8 mouse cellular contexts compared by ENCODE assay signal in the genomic region with DNA sequence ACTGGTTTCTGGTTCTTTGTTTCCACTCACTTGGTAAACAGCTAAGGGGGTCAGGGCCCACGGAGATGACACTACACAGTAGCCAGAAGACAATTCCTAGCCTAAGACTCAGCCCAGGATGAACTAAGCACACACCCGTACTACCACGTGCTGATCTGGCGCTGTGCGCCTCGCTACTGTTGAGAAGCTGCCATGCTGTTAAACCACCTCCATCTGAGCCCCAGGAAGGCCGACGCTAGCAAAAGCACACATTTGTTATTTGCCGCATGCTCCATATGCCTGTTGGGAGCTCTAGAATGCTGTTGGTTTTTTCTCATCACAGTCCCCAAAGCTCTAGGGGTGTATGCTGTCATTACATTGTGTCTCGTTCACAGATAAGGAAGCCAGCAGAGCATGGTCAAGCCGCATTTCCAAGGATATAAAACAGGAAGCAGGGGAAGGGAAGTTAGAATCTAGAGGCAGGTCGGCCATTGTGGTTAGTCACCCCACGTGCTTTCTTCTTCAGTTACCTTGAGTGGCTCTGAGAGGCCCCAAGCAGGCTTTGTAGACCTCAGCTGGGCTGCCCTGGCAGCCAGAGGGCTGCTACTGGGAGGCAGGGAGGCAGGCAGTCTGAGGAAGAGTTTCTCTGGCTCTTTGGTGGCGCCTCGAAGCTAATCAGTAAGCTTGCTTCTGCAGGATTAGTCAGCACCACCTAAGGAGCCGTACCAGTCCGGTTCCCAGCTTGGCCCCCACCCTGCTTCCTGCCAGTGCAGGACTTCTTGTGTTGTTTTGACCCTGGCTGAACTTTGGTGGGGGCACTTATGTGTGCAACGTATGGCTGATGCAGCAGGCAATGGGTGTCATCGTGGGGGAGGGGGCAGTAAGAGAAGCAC. TPM values are rescaled to one million over a fixed set of nuclear protein-coding genes. Genes with fewer than 3 reads are reported as not detected.
DNase-seq lines count a peak whose midpoint lies in the region; ATAC-seq lines count a peak whose summit lies in the region.

No protein-coding gene starts in this region.

- no peak overlapping the region for H3K9ac ChIP-seq in forebrain, embryonic 12.5 days
- H3K9ac ChIP-seq in lung, embryonic 16.5 days (ENCODE audit: low read length) = no peak overlapping the region; the same call in 1 of the 2 replicates
- no peak overlapping the region for H3K9ac ChIP-seq in intestine, embryonic 16.5 days (ENCODE audit: low read depth, low read length)
- H3K9ac ChIP-seq in neural tube, embryonic 14.5 days (replicated peaks; ENCODE audit: low read depth, low read length) = no peak overlapping the region

- H3K4me3 ChIP-seq in forebrain, embryonic 10.5 days = no peak overlapping the region
- no peak overlapping the region for H3K4me3 ChIP-seq in forebrain, embryonic 12.5 days (replicated peaks)
- no peak overlapping the region for H3K4me3 ChIP-seq in lung, embryonic 16.5 days (ENCODE audit: low read length)
- no peak overlapping the region for H3K4me3 ChIP-seq in intestine, embryonic 16.5 days (ENCODE audit: low read length)
- no peak overlapping the region for H3K4me3 ChIP-seq in neural tube, embryonic 14.5 days (ENCODE audit: low read depth, low read length)

- 80% methylated on average over 19 of the region's 19 CpGs for WGBS in forebrain, embryonic 10.5 days
- WGBS in forebrain, embryonic 12.5 days = 72% methylated on average over 19 of the region's 19 CpGs
- WGBS in lung, embryonic 16.5 days = 61% methylated on average over 19 of the region's 19 CpGs
- 66% methylated on average over 19 of the region's 19 CpGs for WGBS in intestine, embryonic 16.5 days
- WGBS in neural tube, embryonic 14.5 days = 69% methylated on average over 19 of the region's 19 CpGs

- DNase-seq in forebrain, embryonic 10.5 days (ENCODE audit: extremely low spot score, low spot score) = no peak
- DNase-seq in lung, postnatal 14 days = no peak
- DNase-seq in urinary bladder, postnatal 25 days (ENCODE audit: low spot score) = no peak
- no peak for DNase-seq in gastrocnemius, postnatal 10 days

- no peaks in the 10 kb centered on the region for H3K27me3 ChIP-seq in forebrain, embryonic 10.5 days (ENCODE audit: poor library complexity, severe bottlenecking)
- H3K27me3 ChIP-seq in forebrain, embryonic 12.5 days = no peaks in the 10 kb centered on the region
- no peaks in the 10 kb centered on the region for H3K27me3 ChIP-seq in lung, embryonic 16.5 days (ENCODE audit: control insufficient read depth, insufficient read depth, low read depth, low read length)
- no peaks in the 10 kb centered on the region for H3K27me3 ChIP-seq in intestine, embryonic 16.5 days (replicated peaks; ENCODE audit: control insufficient read depth, insufficient read depth, low read length)
- H3K27me3 ChIP-seq in neural tube, embryonic 14.5 days (ENCODE audit: control insufficient read depth, insufficient read depth, low read length) = no peaks in the 10 kb centered on the region

- H3K27ac ChIP-seq in forebrain, embryonic 10.5 days = peak overlapping the region; percentile 59
- H3K27ac ChIP-seq in forebrain, embryonic 12.5 days = no peak overlapping the region
- H3K27ac ChIP-seq in lung, embryonic 16.5 days (ENCODE audit: low read length) = peak overlapping the region; percentile 38; the same call in 1 of the 2 replicates
- H3K27ac ChIP-seq in intestine, embryonic 16.5 days (ENCODE audit: low read length) = no peak overlapping the region
- peak overlapping the region; percentile 7; the same call in 1 of the 2 replicates for H3K27ac ChIP-seq in neural tube, embryonic 14.5 days (ENCODE audit: low read depth, low read length)

- H3K4me2 ChIP-seq in forebrain, embryonic 12.5 days = no peak overlapping the region
- no peak overlapping the region for H3K4me2 ChIP-seq in lung, embryonic 16.5 days (ENCODE audit: low read depth, low read length)
- H3K4me2 ChIP-seq in intestine, embryonic 16.5 days (ENCODE audit: low read depth, low read length) = no peak overlapping the region
- no peak overlapping the region for H3K4me2 ChIP-seq in neural tube, embryonic 14.5 days (ENCODE audit: low read depth, low read length)

- H3K4me1 ChIP-seq in forebrain, embryonic 10.5 days = peaks cover 43% of the 10 kb centered on the region
- peaks cover 19% of the 10 kb centered on the region; the same call in 1 of the 2 replicates for H3K4me1 ChIP-seq in forebrain, embryonic 12.5 days
- peaks cover 22% of the 10 kb centered on the region for H3K4me1 ChIP-seq in lung, embryonic 16.5 days (replicated peaks; ENCODE audit: control insufficient read depth, insufficient read depth, low read length)
- H3K4me1 ChIP-seq in intestine, embryonic 16.5 days (ENCODE audit: control insufficient read depth, insufficient read depth, low read length) = peaks cover 13% of the 10 kb centered on the region
- H3K4me1 ChIP-seq in neural tube, embryonic 14.5 days (ENCODE audit: control insufficient read depth, insufficient read depth, low read length) = peaks cover 15% of the 10 kb centered on the region; the same call in 1 of the 2 replicates

- no peaks in the 10 kb centered on the region for H3K9me3 ChIP-seq in forebrain, embryonic 10.5 days
- no peaks in the 10 kb centered on the region for H3K9me3 ChIP-seq in forebrain, embryonic 12.5 days
- no peaks in the 10 kb centered on the region for H3K9me3 ChIP-seq in lung, embryonic 16.5 days (ENCODE audit: control insufficient read depth, low read length)
- no peaks in the 10 kb centered on the region for H3K9me3 ChIP-seq in intestine, embryonic 16.5 days (ENCODE audit: control insufficient read depth, low read length)
- no peaks in the 10 kb centered on the region for H3K9me3 ChIP-seq in neural tube, embryonic 14.5 days (ENCODE audit: control insufficient read depth, low read length)

- ATAC-seq in forebrain, embryonic 12.5 days (ENCODE audit: low FRiP score) = no peak
- peak; percentile 27 for ATAC-seq in lung, embryonic 16.5 days (ENCODE audit: low read depth)
- peak; percentile 37 for ATAC-seq in intestine, embryonic 16.5 days
- no peak for ATAC-seq in neural tube, embryonic 14.5 days (ENCODE audit: low read depth)

- H3K36me3 ChIP-seq in forebrain, embryonic 10.5 days (replicated peaks) = 0 out of 2 replicates have a peak, but pooled peaks cover 3% of the 10 kb centered on the region
- H3K36me3 ChIP-seq in forebrain, embryonic 12.5 days (replicated peaks) = no peaks in the 10 kb centered on the region; the same call in 1 of the 2 replicates
- no peaks in the 10 kb centered on the region for H3K36me3 ChIP-seq in lung, embryonic 16.5 days (ENCODE audit: control insufficient read depth, insufficient read depth, low read length)
- H3K36me3 ChIP-seq in intestine, embryonic 16.5 days (ENCODE audit: control insufficient read depth, insufficient read depth, low read length) = no peaks in the 10 kb centered on the region
- H3K36me3 ChIP-seq in neural tube, embryonic 14.5 days (ENCODE audit: control insufficient read depth, insufficient read depth, low read length) = peaks cover 9% of the 10 kb centered on the region

RNA-seq across cellular contexts. Expression of a gene that starts 9.5 kb away (rescaled TPM):
- 5.5 and 6.1 TPM in 2 replicates for polyA plus RNA-seq in forebrain, embryonic 10.5 days (2016; fragmentation: Nextera tagmentation; extraction: Ambion mirVana)
- polyA plus RNA-seq in forebrain, embryonic 12.5 days (2016; fragmentation: Nextera tagmentation; extraction: Ambion mirVana) = 11.4 TPM in 2 replicates
- 7.2 and 7.4 TPM in 2 replicates for polyA plus RNA-seq in lung, embryonic 16.5 days (2015; fragmentation: Nextera tagmentation; extraction: Ambion mirVana)
- polyA plus RNA-seq in intestine, embryonic 16.5 days (2015; fragmentation: Nextera tagmentation; extraction: Ambion mirVana) = 22.0 and 27.7 TPM in 2 replicates
- 15.5 and 17.0 TPM in 2 replicates for polyA plus RNA-seq in neural tube, embryonic 14.5 days (2014; fragmentation: Nextera tagmentation; extraction: Ambion mirVana)
- 10 to 100 TPM; 24.2 to 27.3 TPM for total RNA-seq in gastrocnemius, postnatal 10 days (2021)

RNA-seq across cellular contexts. Expression of a gene that starts 27.6 kb away (rescaled TPM):
- polyA plus RNA-seq in forebrain, embryonic 10.5 days (2016; fragmentation: Nextera tagmentation; extraction: Ambion mirVana) = 5.1 and 5.4 TPM in 2 replicates
- 3.0 and 3.9 TPM in 2 replicates for polyA plus RNA-seq in forebrain, embryonic 12.5 days (2016; fragmentation: Nextera tagmentation; extraction: Ambion mirVana)
- 16.4 and 17.7 TPM in 2 replicates for polyA plus RNA-seq in lung, embryonic 16.5 days (2015; fragmentation: Nextera tagmentation; extraction: Ambion mirVana)
- 5.6 and 6.0 TPM in 2 replicates for polyA plus RNA-seq in intestine, embryonic 16.5 days (2015; fragmentation: Nextera tagmentation; extraction: Ambion mirVana)
- polyA plus RNA-seq in neural tube, embryonic 14.5 days (2014; fragmentation: Nextera tagmentation; extraction: Ambion mirVana) = 1.8 and 3.8 TPM in 2 replicates
- 10 to 100 TPM in 1 of 2 experiments, 1 to 10 TPM in 1; 7.9 to 10.0 TPM for total RNA-seq in gastrocnemius, postnatal 10 days (2021)

RNA-seq across cellular contexts. Expression of a gene that starts 31.1 kb away (rescaled TPM):
- 0.15 and 0.26 TPM in 2 replicates for polyA plus RNA-seq in forebrain, embryonic 10.5 days (2016; fragmentation: Nextera tagmentation; extraction: Ambion mirVana)
- 0.22 and 0.34 TPM in 2 replicates for polyA plus RNA-seq in forebrain, embryonic 12.5 days (2016; fragmentation: Nextera tagmentation; extraction: Ambion mirVana)
- 0.83 and 0.89 TPM in 2 replicates for polyA plus RNA-seq in lung, embryonic 16.5 days (2015; fragmentation: Nextera tagmentation; extraction: Ambion mirVana)
- 2.4 and 2.7 TPM in 2 replicates for polyA plus RNA-seq in intestine, embryonic 16.5 days (2015; fragmentation: Nextera tagmentation; extraction: Ambion mirVana)
- polyA plus RNA-seq in neural tube, embryonic 14.5 days (2014; fragmentation: Nextera tagmentation; extraction: Ambion mirVana) = 2.8 and 3.5 TPM in 2 replicates
- 10 to 100 TPM; 25.5 to 32.6 TPM for total RNA-seq in gastrocnemius, postnatal 10 days (2021)

RNA-seq across cellular contexts. Expression of a gene that starts 47.0 kb away (rescaled TPM):
- polyA plus RNA-seq in forebrain, embryonic 10.5 days (2016; fragmentation: Nextera tagmentation; extraction: Ambion mirVana) = 59.2 and 61.9 TPM in 2 replicates
- 95.5 and 96.1 TPM in 2 replicates for polyA plus RNA-seq in forebrain, embryonic 12.5 days (2016; fragmentation: Nextera tagmentation; extraction: Ambion mirVana)
- 63.7 and 63.8 TPM in 2 replicates for polyA plus RNA-seq in lung, embryonic 16.5 days (2015; fragmentation: Nextera tagmentation; extraction: Ambion mirVana)
- polyA plus RNA-seq in intestine, embryonic 16.5 days (2015; fragmentation: Nextera tagmentation; extraction: Ambion mirVana) = 84.2 and 98.1 TPM in 2 replicates
- polyA plus RNA-seq in neural tube, embryonic 14.5 days (2014; fragmentation: Nextera tagmentation; extraction: Ambion mirVana) = 128 TPM in 2 replicates
- 100 to 1,000 TPM; 148 to 160 TPM for total RNA-seq in gastrocnemius, postnatal 10 days (2021)

RNA-seq across cellular contexts. Expression of a gene that starts 54.3 kb away (rescaled TPM):
- 77.5 and 78.7 TPM in 2 replicates for polyA plus RNA-seq in forebrain, embryonic 10.5 days (2016; fragmentation: Nextera tagmentation; extraction: Ambion mirVana)
- polyA plus RNA-seq in forebrain, embryonic 12.5 days (2016; fragmentation: Nextera tagmentation; extraction: Ambion mirVana) = 87.9 and 92.6 TPM in 2 replicates
- polyA plus RNA-seq in lung, embryonic 16.5 days (2015; fragmentation: Nextera tagmentation; extraction: Ambion mirVana) = 46.0 and 47.6 TPM in 2 replicates
- 34.8 and 36.3 TPM in 2 replicates for polyA plus RNA-seq in intestine, embryonic 16.5 days (2015; fragmentation: Nextera tagmentation; extraction: Ambion mirVana)
- 65.0 and 82.8 TPM in 2 replicates for polyA plus RNA-seq in neural tube, embryonic 14.5 days (2014; fragmentation: Nextera tagmentation; extraction: Ambion mirVana)
- total RNA-seq in gastrocnemius, postnatal 10 days (2021) = 10 to 100 TPM; 77.6 to 83.7 TPM

Comparison
In these comparisons a context has a peak if more than half of its experiments do, and no peak if none do; other contexts are left out.
1. H3K27ac ChIP-seq: peak in forebrain, embryonic 10.5 days (single experiment), lung, embryonic 16.5 days (single experiment) and neural tube, embryonic 14.5 days (single experiment); none in forebrain, embryonic 12.5 days (single experiment) and intestine, embryonic 16.5 days (single experiment).
2. ATAC-seq: peak in lung, embryonic 16.5 days (single experiment) and intestine, embryonic 16.5 days (single experiment); none in forebrain, embryonic 12.5 days (single experiment) and neural tube, embryonic 14.5 days (single experiment).